Mouse (Mus musculus): ENCODE results near the gene Crlf1. TPM values are rescaled to one million over a fixed set of nuclear protein-coding genes. Genes with fewer than 3 reads are reported as not detected.
A peak's percentile ranks its signal among the peaks of the same experiment; 100 is the strongest.
"Not testable (repeated sequence)": the region's sequence is repeated elsewhere in the genome, so short reads cannot be mapped to it uniquely, and the experiment has no call there.

Gene Crlf1
- polyA plus RNA-seq, 1 experiment from 2014 or later, result 6.3 TPM

DNA sequence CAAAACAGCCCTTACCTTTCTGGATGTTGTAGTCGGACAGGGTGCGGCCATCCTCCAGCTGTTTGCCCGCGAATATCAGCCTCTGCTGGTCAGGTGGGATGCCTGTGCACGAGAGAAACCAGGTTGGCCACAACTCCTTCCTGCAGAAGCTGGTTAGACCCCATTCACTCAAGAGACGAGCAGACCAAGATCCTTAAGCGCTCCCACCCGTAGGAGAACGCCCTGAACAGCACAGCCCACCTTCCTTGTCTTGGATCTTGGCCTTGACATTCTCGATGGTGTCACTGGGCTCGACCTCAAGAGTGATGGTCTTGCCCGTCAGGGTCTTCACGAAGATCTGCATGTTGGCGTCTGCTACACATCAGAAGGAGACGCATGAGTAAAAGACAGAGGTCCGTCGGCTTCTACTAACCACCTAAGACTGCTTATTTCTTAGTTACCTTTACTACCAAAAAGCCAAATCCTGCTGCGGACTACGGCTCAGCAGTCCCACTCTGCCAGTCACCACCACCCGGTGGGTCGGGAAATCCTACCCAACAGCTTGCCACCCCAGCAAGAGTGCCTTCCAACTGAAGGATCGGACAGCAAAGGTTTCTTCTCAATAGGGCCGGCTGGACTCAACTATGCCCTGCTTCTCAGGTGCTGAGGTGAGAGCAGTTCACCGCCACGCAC, 16.5 kb downstream of the Crlf1 start:
- 19% methylated on average over 25 of the region's 25 CpGs for WGBS
- H3K27ac ChIP-seq, result no peak overlapping the region
- peaks cover 33% of the 10 kb centered on the region for H3K36me3 ChIP-seq (replicated peaks; ENCODE audit: control insufficient read depth, insufficient read depth)
- peak overlapping the region; percentile 90 for H3K4me3 ChIP-seq (replicated peaks; ENCODE audit: low read length)
- H3K4me2 ChIP-seq (replicated peaks), result peak overlapping the region; percentile 98
- H3K9ac ChIP-seq, result peak overlapping the region; percentile 92
- DNase-seq (ENCODE audit: low spot score) (no peak), ATAC-seq (ENCODE audit: low FRiP score) (no peak)
- H3K27me3 ChIP-seq (ENCODE audit: control insufficient read depth, insufficient read depth, low read length), result no peaks in the 10 kb centered on the region
- H3K4me1 ChIP-seq (replicated peaks; ENCODE audit: control insufficient read depth, insufficient read depth, low read length), result peaks cover 27% of the 10 kb centered on the region
- H3K9me3 ChIP-seq (ENCODE audit: control insufficient read depth, low read length), result no peaks in the 10 kb centered on the region

- Histone ChIP-seq H3K36me3 (replicated peaks; ENCODE audit: control insufficient read depth, insufficient read depth) (peaks cover 36% of the 10 kb centered on the region), H3K4me1 (replicated peaks; ENCODE audit: control insufficient read depth, insufficient read depth, low read length) (peaks cover 22% of the 10 kb centered on the region), H3K9ac (peak within 1 kb of the TSS; percentile 92), H3K4me2 (replicated peaks) (peak within 1 kb of the TSS; percentile 98), H3K27me3 (ENCODE audit: control insufficient read depth, insufficient read depth, low read length) (no peaks in the 10 kb centered on the region), H3K9me3 (ENCODE audit: control insufficient read depth, low read length) (no peaks in the 10 kb centered on the region), H3K4me3 (replicated peaks; ENCODE audit: low read length) (peak within 1 kb of the TSS; percentile 90), H3K27ac (peak within 1 kb of the TSS; percentile 96)
- ATAC-seq (ENCODE audit: low FRiP score) (peak; percentile 87), DNase-seq (ENCODE audit: low spot score) (peak; percentile 99)
- WGBS, result 2% methylated on average over 74 of the region's 74 CpGs
These were observed 17.4 kb downstream of the Crlf1 start, which contains the start of gene Uba52 for GRCm38 (mm10) chr8:70510228-70510915. Gene Uba52 (minus strand): TSS chr8:70510801.

GRCm38 (mm10) chr8:70511174-70511573, 18.2 kb downstream of the Crlf1 start:
- not testable (repeated sequence) for H3K27me3 ChIP-seq (ENCODE audit: control insufficient read depth, insufficient read depth, low read length); H3K9me3 ChIP-seq (ENCODE audit: control insufficient read depth, low read length); ATAC-seq (ENCODE audit: low FRiP score); DNase-seq (ENCODE audit: low spot score)
- WGBS, result 85% methylated on average over 6 of the region's 6 CpGs
- Histone ChIP-seq H3K4me1 (replicated peaks; ENCODE audit: control insufficient read depth, insufficient read depth, low read length) (peaks cover 16% of the 10 kb centered on the region), H3K27ac (peak overlapping the region; percentile 96), H3K9ac (peak overlapping the region; percentile 92; the same call in 1 of the 2 replicates), H3K36me3 (replicated peaks; ENCODE audit: control insufficient read depth, insufficient read depth) (peaks cover 40% of the 10 kb centered on the region), H3K4me2 (replicated peaks) (peak overlapping the region; percentile 98), H3K4me3 (replicated peaks; ENCODE audit: low read length) (peak overlapping the region; percentile 90)

- H3K4me3 ChIP-seq (replicated peaks; ENCODE audit: low read length), result no peak overlapping the region
- no peaks in the 10 kb centered on the region for H3K9me3 ChIP-seq (ENCODE audit: control insufficient read depth, low read length)
- no peak overlapping the region for H3K9ac ChIP-seq
- DNase-seq (ENCODE audit: low spot score) (no peak), ATAC-seq (ENCODE audit: low FRiP score) (no peak)
- H3K36me3 ChIP-seq (replicated peaks; ENCODE audit: control insufficient read depth, insufficient read depth), result peaks cover 45% of the 10 kb centered on the region
- no peak overlapping the region for H3K4me2 ChIP-seq (replicated peaks)
- no peaks in the 10 kb centered on the region for H3K27me3 ChIP-seq (ENCODE audit: control insufficient read depth, insufficient read depth, low read length)
- WGBS, result 94% methylated on average over 2 of the region's 2 CpGs
- H3K4me1 ChIP-seq (replicated peaks; ENCODE audit: control insufficient read depth, insufficient read depth, low read length), result peaks cover 16% of the 10 kb centered on the region
- no peak overlapping the region for H3K27ac ChIP-seq
These were observed 18.8 kb downstream of the Crlf1 start for GRCm38 (mm10) chr8:70511770-70512169.

DNA sequence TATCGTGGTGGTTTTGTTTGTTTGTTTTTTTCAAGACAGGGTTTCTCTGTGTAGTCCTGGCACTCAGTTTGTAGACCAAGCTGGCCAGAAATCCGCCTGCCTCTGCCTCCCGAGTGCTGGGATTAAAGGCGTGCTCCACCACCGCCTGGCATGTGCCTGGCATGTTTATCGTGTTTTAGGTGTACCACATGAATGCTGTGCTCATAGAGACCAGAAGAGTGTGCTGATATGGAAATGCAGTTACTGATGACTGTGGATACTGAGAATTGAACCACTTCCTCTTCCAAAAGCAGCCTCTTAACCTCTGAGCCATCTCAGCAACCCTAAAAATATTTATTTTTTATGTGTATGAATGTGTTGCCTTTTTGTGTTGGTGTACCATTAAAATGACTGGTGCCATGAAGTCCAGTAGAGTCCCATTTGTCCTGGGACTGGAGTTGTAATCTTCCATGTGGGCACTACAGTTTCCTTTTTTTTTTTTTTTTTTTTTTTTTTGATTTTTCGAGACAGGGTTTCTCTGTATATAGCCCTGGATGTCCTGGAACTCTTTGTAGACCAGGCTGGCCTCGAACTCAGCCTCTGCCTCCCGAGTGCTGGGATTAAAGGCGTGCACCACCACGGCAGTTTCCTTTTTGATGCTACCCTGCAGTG, 19.4 kb downstream of the Crlf1 start:
- Histone ChIP-seq H3K9ac (no peak overlapping the region), H3K4me3 (replicated peaks; ENCODE audit: low read length) (no peak overlapping the region), H3K4me2 (replicated peaks) (no peak overlapping the region), H3K27me3 (ENCODE audit: control insufficient read depth, insufficient read depth, low read length) (no peaks in the 10 kb centered on the region), H3K36me3 (replicated peaks; ENCODE audit: control insufficient read depth, insufficient read depth) (peaks cover 39% of the 10 kb centered on the region), H3K9me3 (ENCODE audit: control insufficient read depth, low read length) (no peaks in the 10 kb centered on the region), H3K4me1 (replicated peaks; ENCODE audit: control insufficient read depth, insufficient read depth, low read length) (peaks cover 16% of the 10 kb centered on the region), H3K27ac (no peak overlapping the region)
- 94% methylated on average over 11 of the region's 11 CpGs for WGBS
- DNase-seq (ENCODE audit: low spot score) (no peak), ATAC-seq (ENCODE audit: low FRiP score) (no peak)

- Histone ChIP-seq H3K9me3 (ENCODE audit: control insufficient read depth, low read length) (no peaks in the 10 kb centered on the region), H3K36me3 (replicated peaks; ENCODE audit: control insufficient read depth, insufficient read depth) (peaks cover 31% of the 10 kb centered on the region), H3K4me2 (replicated peaks) (no peak overlapping the region), H3K4me1 (replicated peaks; ENCODE audit: control insufficient read depth, insufficient read depth, low read length) (peaks cover 16% of the 10 kb centered on the region), H3K27ac (no peak overlapping the region), H3K4me3 (replicated peaks; ENCODE audit: low read length) (no peak overlapping the region), H3K27me3 (ENCODE audit: control insufficient read depth, insufficient read depth, low read length) (no peaks in the 10 kb centered on the region), H3K9ac (no peak overlapping the region)
- ATAC-seq (ENCODE audit: low FRiP score) (no peak), DNase-seq (ENCODE audit: low spot score) (no peak)
- WGBS, result 70% methylated on average over 2 of the region's 2 CpGs
These were observed 20.5 kb downstream of the Crlf1 start for GRCm38 (mm10) chr8:70513441-70513840.

GRCm38 (mm10) chr8:70517940-70518643, 25.1 kb downstream of the Crlf1 start:
- DNase-seq (ENCODE audit: low spot score) (no peak), ATAC-seq (ENCODE audit: low FRiP score) (no peak)
- H3K9ac ChIP-seq, result no peak overlapping the region
- H3K4me1 ChIP-seq (replicated peaks; ENCODE audit: control insufficient read depth, insufficient read depth, low read length), result peaks cover 6% of the 10 kb centered on the region; the same call in 1 of the 2 replicates
- H3K36me3 ChIP-seq (replicated peaks; ENCODE audit: control insufficient read depth, insufficient read depth), result peaks cover 37% of the 10 kb centered on the region
- H3K27ac ChIP-seq, result no peak overlapping the region
- no peak overlapping the region for H3K4me3 ChIP-seq (replicated peaks; ENCODE audit: low read length)
- 80% methylated on average over 10 of the region's 10 CpGs for WGBS
- H3K9me3 ChIP-seq (ENCODE audit: control insufficient read depth, low read length), result no peaks in the 10 kb centered on the region
- H3K4me2 ChIP-seq (replicated peaks), result no peak overlapping the region
- no peaks in the 10 kb centered on the region for H3K27me3 ChIP-seq (ENCODE audit: control insufficient read depth, insufficient read depth, low read length)

GRCm38 (mm10) chr8:70519043-70519442, 26.1 kb downstream of the Crlf1 start:
- Histone ChIP-seq H3K9ac (no peak overlapping the region), H3K4me3 (replicated peaks; ENCODE audit: low read length) (no peak overlapping the region), H3K9me3 (ENCODE audit: control insufficient read depth, low read length) (no peaks in the 10 kb centered on the region), H3K27ac (no peak overlapping the region), H3K36me3 (replicated peaks; ENCODE audit: control insufficient read depth, insufficient read depth) (peaks cover 31% of the 10 kb centered on the region), H3K27me3 (ENCODE audit: control insufficient read depth, insufficient read depth, low read length) (no peaks in the 10 kb centered on the region), H3K4me1 (replicated peaks; ENCODE audit: control insufficient read depth, insufficient read depth, low read length) (peaks cover 11% of the 10 kb centered on the region; the same call in 1 of the 2 replicates), H3K4me2 (replicated peaks) (no peak overlapping the region)
- no peak for DNase-seq (ENCODE audit: low spot score)
- 91% methylated on average over 6 of the region's 6 CpGs for WGBS
- no peak for ATAC-seq (ENCODE audit: low FRiP score)

GRCm38 (mm10) chr8:70519606-70520005, 26.6 kb downstream of the Crlf1 start:
- no peaks in the 10 kb centered on the region for H3K9me3 ChIP-seq (ENCODE audit: control insufficient read depth, low read length)
- H3K4me2 ChIP-seq (replicated peaks), result no peak overlapping the region
- no peak for ATAC-seq (ENCODE audit: low FRiP score)
- no peak overlapping the region for H3K27ac ChIP-seq
- peaks cover 11% of the 10 kb centered on the region; the same call in 1 of the 2 replicates for H3K4me1 ChIP-seq (replicated peaks; ENCODE audit: control insufficient read depth, insufficient read depth, low read length)
- WGBS, result 83% methylated on average over 2 of the region's 2 CpGs
- H3K36me3 ChIP-seq (replicated peaks; ENCODE audit: control insufficient read depth, insufficient read depth), result peaks cover 26% of the 10 kb centered on the region
- no peak overlapping the region for H3K9ac ChIP-seq
- DNase-seq (ENCODE audit: low spot score), result no peak
- H3K4me3 ChIP-seq (replicated peaks; ENCODE audit: low read length), result no peak overlapping the region
- no peaks in the 10 kb centered on the region for H3K27me3 ChIP-seq (ENCODE audit: control insufficient read depth, insufficient read depth, low read length)

All from hindbrain, embryonic 14.5 days (tissue).